Mouse (Mus musculus) midbrain, embryonic 11.5 days (tissue): ENCODE results near the gene Bri3bp. TPM values are rescaled to one million over a fixed set of nuclear protein-coding genes. Genes with fewer than 3 reads are reported as not detected.

Source experiments
- ATAC-seq: fragments of 200-750 bp; cut with Nextera tagmentation; 2 replicates; pipeline ENCODE4 v1.8.0; 2017; ENCODE audit warnings: moderate TSS enrichment, moderate library complexity; ENCODE audit not compliant: low FRiP score
- DNase-seq: peaks from one replicate; pipeline ENCODE4 v3.0.0; 2015; ENCODE audit warnings: low spot score; ENCODE audit errors: missing footprints
- H3K27ac ChIP-seq: fragments of 300-500 bp; sonication (generic); 2 replicates; pipeline ENCODE4 v1.5.1; 2014; ENCODE audit warnings: low read depth, low read length
- H3K27me3 ChIP-seq: fragments of 300-500 bp; sonication (generic); 2 replicates; pipeline ENCODE4 v1.6.1; 2014; ENCODE audit warnings: mild to moderate bottlenecking, low read length, moderate library complexity, mixed read lengths; ENCODE audit not compliant: control insufficient read depth, insufficient read depth
- H3K36me3 ChIP-seq: fragments of 300-500 bp; sonication (generic); 2 replicates; pipeline ENCODE4 v1.6.1; 2014; ENCODE audit warnings: mild to moderate bottlenecking, low read length, moderate library complexity, mixed read lengths; ENCODE audit not compliant: control insufficient read depth, insufficient read depth
- H3K4me1 ChIP-seq: fragments of 300-500 bp; sonication (generic); 2 replicates; pipeline ENCODE4 v1.6.1; 2014; ENCODE audit warnings: low read length; ENCODE audit not compliant: control insufficient read depth, insufficient read depth
- H3K4me2 ChIP-seq: fragments of 300-500 bp; sonication (generic); 2 replicates; pipeline ENCODE4 v1.6.1; 2014; ENCODE audit warnings: mild to moderate bottlenecking, moderate library complexity
- H3K4me3 ChIP-seq: fragments of 300-500 bp; sonication (generic); 2 replicates; pipeline ENCODE4 v1.5.1; 2014; ENCODE audit warnings: low read depth, low read length
- H3K9ac ChIP-seq: fragments of 300-500 bp; sonication (generic); 2 replicates; pipeline ENCODE4 v1.6.1; 2014; ENCODE audit warnings: low read length
- H3K9me3 ChIP-seq: fragments of 300-500 bp; sonication (generic); 2 replicates; pipeline ENCODE4 v1.6.1; 2016; ENCODE audit warnings: low read length; ENCODE audit not compliant: control insufficient read depth
- WGBS: fragments of 180-500 bp; shearing (Covaris S2); extraction: QIAGEN DNeasy Blood & Tissue Kit; methylation state at CpG from one replicate; pipeline ENCODE4 v1.1.7; 2014; 5-methylcytosine and 5-hydroxymethylcytosine counted together
- polyA plus RNA-seq: library from polyadenylated mRNA; unstranded; fragments of >200 nt; fragmentation: Nextera tagmentation; extraction: Ambion mirVana; gene quantifications from 2 replicates; pipeline ENCODE4 v1.2.1, GENCODE M21; 2014

The Bri3bp gene
- polyA plus RNA-seq, 1 experiment from 2014 or later, result 28.4 TPM

GRCm38 (mm10) chr5:125456100-125456499 lies 14.7 kb downstream of the Bri3bp start:
- Histone ChIP-seq H3K36me3 (peaks cover 11% of the 10 kb centered on the region), H3K4me2 (no peak overlapping the region), H3K27ac (no peak overlapping the region), H3K4me3 (no peak overlapping the region), H3K27me3 (no peaks in the 10 kb centered on the region), H3K4me1 (no peaks in the 10 kb centered on the region), H3K9ac (no peak overlapping the region), H3K9me3 (no peaks in the 10 kb centered on the region)
- DNase-seq (no peak), ATAC-seq (no peak)
- WGBS, result 92% methylated on average over 6 of the region's 6 CpGs

- WGBS, result 90% methylated on average over 6 of the region's 6 CpGs
- DNase-seq, result no peak
These were observed 16.2 kb downstream of the Bri3bp start for GRCm38 (mm10) chr5:125457538-125457937.

GRCm38 (mm10) chr5:125460574-125460973 lies 19.2 kb downstream of the Bri3bp start:
- no peak overlapping the region for H3K27ac ChIP-seq
- H3K9ac ChIP-seq, result no peak overlapping the region
- H3K4me2 ChIP-seq, result no peak overlapping the region
- peaks cover 3% of the 10 kb centered on the region; the same call in 1 of the 2 replicates for H3K36me3 ChIP-seq
- WGBS, result 91% methylated on average over 3 of the region's 3 CpGs
- ATAC-seq (no peak), DNase-seq (no peak)
- no peaks in the 10 kb centered on the region for H3K27me3 ChIP-seq
- H3K4me1 ChIP-seq, result peaks cover 5% of the 10 kb centered on the region; the same call in 1 of the 2 replicates
- no peak overlapping the region for H3K4me3 ChIP-seq
- no peaks in the 10 kb centered on the region for H3K9me3 ChIP-seq

More at GRCm38 (mm10) chr5:125457538-125457937, 16.2 kb downstream of the Bri3bp start:
- ATAC-seq, result no peak
- Histone ChIP-seq H3K36me3 (peaks cover 10% of the 10 kb centered on the region), H3K4me3 (no peak overlapping the region), H3K27ac (no peak overlapping the region), H3K27me3 (no peaks in the 10 kb centered on the region), H3K9me3 (no peaks in the 10 kb centered on the region), H3K4me2 (no peak overlapping the region), H3K4me1 (no peaks in the 10 kb centered on the region), H3K9ac (no peak overlapping the region)

GRCm38 (mm10) chr5:125461868-125462445 lies 20.6 kb downstream of the Bri3bp start:
- no peaks in the 10 kb centered on the region for H3K27me3 ChIP-seq
- ATAC-seq (no peak), DNase-seq (no peak)
- H3K4me2 ChIP-seq, result no peak overlapping the region
- WGBS, result 56% methylated on average over 10 of the region's 10 CpGs
- no peaks in the 10 kb centered on the region for H3K9me3 ChIP-seq
- no peak overlapping the region for H3K27ac ChIP-seq
- H3K9ac ChIP-seq, result no peak overlapping the region
- no peak overlapping the region for H3K4me3 ChIP-seq
- H3K36me3 ChIP-seq, result no peaks in the 10 kb centered on the region
- H3K4me1 ChIP-seq, result peaks cover 5% of the 10 kb centered on the region; the same call in 1 of the 2 replicates

GRCm38 (mm10) chr5:125465192-125465591 lies 23.8 kb downstream of the Bri3bp start:
- H3K4me2 ChIP-seq, result peak overlapping the region; percentile 44; the same call in 1 of the 2 replicates
- no peaks in the 10 kb centered on the region for H3K9me3 ChIP-seq
- H3K4me3 ChIP-seq, result 0 out of 2 replicates have a peak overlapping the region, but pooled peaks have one; percentile 27
- H3K4me1 ChIP-seq, result peaks cover 5% of the 10 kb centered on the region; the same call in 1 of the 2 replicates
- DNase-seq (no peak), ATAC-seq (peak; percentile 25)
- H3K27me3 ChIP-seq, result no peaks in the 10 kb centered on the region
- H3K36me3 ChIP-seq, result no peaks in the 10 kb centered on the region
- WGBS, result 43% methylated on average over 7 of the region's 7 CpGs
- peak overlapping the region; percentile 35; the same call in 1 of the 2 replicates for H3K27ac ChIP-seq
- no peak overlapping the region for H3K9ac ChIP-seq

GRCm38 (mm10) chr5:125465701-125466106 lies 24.3 kb downstream of the Bri3bp start:
- H3K27ac ChIP-seq, result peak overlapping the region; percentile 48; the same call in 1 of the 2 replicates
- peak; percentile 99 for DNase-seq

GRCm38 (mm10) chr5:125466483-125466882 lies 25.1 kb downstream of the Bri3bp start:
- Histone ChIP-seq H3K4me1 (peaks cover 5% of the 10 kb centered on the region; the same call in 1 of the 2 replicates), H3K4me2 (peak overlapping the region; percentile 44)

More at GRCm38 (mm10) chr5:125465701-125466106, 24.3 kb downstream of the Bri3bp start:
- Histone ChIP-seq H3K4me1 (peaks cover 5% of the 10 kb centered on the region; the same call in 1 of the 2 replicates), H3K4me2 (peak overlapping the region; percentile 44), H3K9ac (peak overlapping the region; percentile 52), H3K36me3 (no peaks in the 10 kb centered on the region), H3K27me3 (no peaks in the 10 kb centered on the region), H3K4me3 (peak overlapping the region; percentile 27), H3K9me3 (no peaks in the 10 kb centered on the region)
- WGBS, result under 1% methylated on average over 25 of the region's 25 CpGs
- ATAC-seq, result peak; percentile 100

GRCm38 (mm10) chr5:125467261-125467660 lies 25.9 kb downstream of the Bri3bp start:
- no peak for ATAC-seq
- WGBS, result 89% methylated on average over 14 of the region's 14 CpGs

More at GRCm38 (mm10) chr5:125466483-125466882, 25.1 kb downstream of the Bri3bp start:
- no peak overlapping the region for H3K9ac ChIP-seq
- H3K4me3 ChIP-seq, result no peak overlapping the region
- no peak for DNase-seq
- no peaks in the 10 kb centered on the region for H3K36me3 ChIP-seq
- 93% methylated on average over 5 of the region's 5 CpGs for WGBS
- H3K27ac ChIP-seq, result no peak overlapping the region
- H3K9me3 ChIP-seq, result no peaks in the 10 kb centered on the region
- no peaks in the 10 kb centered on the region for H3K27me3 ChIP-seq
- ATAC-seq, result no peak

GRCm38 (mm10) chr5:125470713-125471112 lies 29.3 kb downstream of the Bri3bp start:
- H3K27me3 ChIP-seq, result no peaks in the 10 kb centered on the region
- H3K9ac ChIP-seq, result no peak overlapping the region
- H3K4me3 ChIP-seq, result no peak overlapping the region
- no peaks in the 10 kb centered on the region for H3K36me3 ChIP-seq
- 0 out of 2 replicates have a peak, but pooled peaks cover 3% of the 10 kb centered on the region for H3K4me1 ChIP-seq
- H3K27ac ChIP-seq, result no peak overlapping the region
- 84% methylated on average over 4 of the region's 4 CpGs for WGBS
- H3K9me3 ChIP-seq, result no peaks in the 10 kb centered on the region
- ATAC-seq, result no peak
- DNase-seq, result no peak
- no peak overlapping the region for H3K4me2 ChIP-seq

More at GRCm38 (mm10) chr5:125467261-125467660, 25.9 kb downstream of the Bri3bp start:
- Histone ChIP-seq H3K4me2 (no peak overlapping the region), H3K27me3 (no peaks in the 10 kb centered on the region), H3K36me3 (no peaks in the 10 kb centered on the region), H3K4me1 (peaks cover 5% of the 10 kb centered on the region; the same call in 1 of the 2 replicates), H3K9ac (no peak overlapping the region), H3K9me3 (no peaks in the 10 kb centered on the region), H3K27ac (no peak overlapping the region), H3K4me3 (no peak overlapping the region)
- no peak for DNase-seq
